Mouse (Mus musculus) intestine, postnatal 0 days (tissue): ENCODE results near the gene Prrx2. TPM values are rescaled to one million over a fixed set of nuclear protein-coding genes. Genes with fewer than 3 reads are reported as not detected.
A peak's percentile ranks its signal among the peaks of the same experiment; 100 is the strongest.

ENCODE experiments used
- ATAC-seq: fragments of 200-750 bp; cut with Nextera tagmentation; 2 replicates; pipeline ENCODE4 v1.8.0; 2017; ENCODE audit warnings: mild to moderate bottlenecking, moderate TSS enrichment, moderate library complexity
- H3K27ac ChIP-seq: fragments of 300-500 bp; sonication (generic); 2 replicates; pipeline ENCODE4 v1.5.1; 2014; ENCODE audit warnings: mild to moderate bottlenecking, low read depth, low read length, moderate library complexity
- H3K27me3 ChIP-seq: fragments of 300-500 bp; sonication (generic); replicated peaks from 2 replicates; pipeline ENCODE4 v1.6.1; 2014; ENCODE audit warnings: low read length, mixed read lengths; ENCODE audit not compliant: control insufficient read depth, insufficient read depth
- H3K36me3 ChIP-seq: fragments of 300-500 bp; sonication (generic); 2 replicates; pipeline ENCODE4 v1.6.1; 2014; ENCODE audit warnings: mild to moderate bottlenecking, moderate library complexity; ENCODE audit not compliant: control insufficient read depth, insufficient read depth
- H3K4me1 ChIP-seq: fragments of 300-500 bp; sonication (generic); replicated peaks from 2 replicates; pipeline ENCODE4 v1.6.1; 2014; ENCODE audit warnings: antibody characterized with exemption, low read length, mixed read lengths; ENCODE audit not compliant: control insufficient read depth, insufficient read depth
- H3K4me2 ChIP-seq: fragments of 300-500 bp; sonication (generic); replicated peaks from 2 replicates; pipeline ENCODE4 v1.6.1; 2014; ENCODE audit warnings: low read depth, mild to moderate bottlenecking, moderate library complexity
- H3K4me3 ChIP-seq: fragments of 300-500 bp; sonication (generic); 2 replicates; pipeline ENCODE4 v1.5.1; 2014; ENCODE audit warnings: low read depth, low read length
- H3K9ac ChIP-seq: fragments of 300-500 bp; sonication (generic); 2 replicates; pipeline ENCODE4 v1.6.1; 2014; ENCODE audit warnings: mild to moderate bottlenecking, low read depth, low read length
- H3K9me3 ChIP-seq: fragments of 300-500 bp; sonication (generic); 2 replicates; pipeline ENCODE4 v1.6.1; 2016; ENCODE audit warnings: mixed run types; ENCODE audit not compliant: control insufficient read depth
- CTCF ChIP-seq: sonication (generic); IDR thresholded peaks from 2 replicates; pipeline ENCODE4 v1.5.1; 2016; ENCODE audit warnings: low read depth, mild to moderate bottlenecking, control low read depth, antibody characterized with exemption, moderate library complexity
- WGBS: fragments of 180-500 bp; shearing (Covaris S2); extraction: QIAGEN DNeasy Blood & Tissue Kit; methylation state at CpG from one replicate; pipeline ENCODE4 v1.1.7; 2014; 5-methylcytosine and 5-hydroxymethylcytosine counted together
- polyA plus RNA-seq: library from polyadenylated mRNA; unstranded; fragments of >200 nt; fragmentation: Nextera tagmentation; extraction: Ambion mirVana; gene quantifications from 2 replicates; pipeline ENCODE4 v1.2.1, GENCODE M21; 2015

The Prrx2 gene
- polyA plus RNA-seq, 1 experiment from 2014 or later, result 0.74 TPM

DNA sequence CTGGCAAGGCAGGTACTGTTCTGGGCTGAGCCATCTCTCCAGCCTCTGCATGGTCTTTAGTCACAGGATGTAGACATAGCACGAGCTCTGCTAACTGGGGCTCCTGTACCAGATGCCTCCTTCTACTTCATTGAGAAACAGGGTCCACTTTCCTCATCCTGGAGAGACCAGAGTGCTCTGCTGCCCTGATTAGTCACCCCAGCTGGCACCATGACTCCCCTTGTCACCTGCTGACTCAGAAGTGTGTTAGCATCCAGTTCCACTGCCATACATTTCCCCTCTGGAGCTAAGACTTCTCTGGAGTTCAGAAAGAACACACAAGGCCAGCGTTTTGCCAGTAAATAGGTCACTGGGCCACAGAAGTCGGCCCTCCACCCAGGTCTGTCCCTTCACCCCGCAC, 90.4 kb downstream of the Prrx2 start:
- H3K4me3 ChIP-seq, result no peak overlapping the region
- WGBS, result 76% methylated on average over 4 of the region's 4 CpGs

DNA sequence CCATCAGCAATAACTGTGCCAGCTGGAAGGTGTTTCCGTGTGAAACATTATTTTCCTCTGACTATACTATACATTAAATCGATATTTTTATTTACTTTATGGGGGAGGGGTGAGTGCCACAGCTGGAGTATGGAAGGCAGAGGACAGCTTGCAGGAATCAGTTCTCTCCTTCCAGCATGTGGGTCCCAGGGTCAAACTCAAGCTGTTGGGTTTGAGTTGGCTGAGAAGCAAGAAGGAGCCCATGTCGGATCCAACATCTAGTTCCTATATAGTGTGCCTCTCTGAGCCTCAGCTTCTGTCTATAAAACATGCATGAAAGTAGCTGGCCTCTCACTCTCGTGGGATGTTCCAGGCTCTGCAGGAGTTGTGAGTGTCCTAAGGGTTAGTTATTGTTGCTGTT, 91.6 kb downstream of the Prrx2 start:
- no peak overlapping the region for H3K27ac ChIP-seq
- H3K27me3 ChIP-seq, result peaks cover 12% of the 10 kb centered on the region; the same call in 1 of the 2 replicates
- no peak for ATAC-seq
- no peaks in the 10 kb centered on the region for H3K36me3 ChIP-seq
- no peaks in the 10 kb centered on the region for H3K9me3 ChIP-seq
- 63% methylated on average over 4 of the region's 4 CpGs for WGBS
- no peak for TF ChIP-seq CTCF
- H3K4me2 ChIP-seq, result no peak overlapping the region
- 0 out of 2 replicates have a peak, but pooled peaks cover 4% of the 10 kb centered on the region for H3K4me1 ChIP-seq
- no peak overlapping the region for H3K9ac ChIP-seq
- H3K4me3 ChIP-seq, result no peak overlapping the region

More for the DNA sequence above, 90.4 kb downstream of the Prrx2 start:
- H3K27ac ChIP-seq, result no peak overlapping the region
- no peak for ATAC-seq
- H3K27me3 ChIP-seq, result peaks cover 12% of the 10 kb centered on the region; the same call in 1 of the 2 replicates
- no peak overlapping the region for H3K9ac ChIP-seq
- H3K4me1 ChIP-seq, result 0 out of 2 replicates have a peak, but pooled peaks cover 4% of the 10 kb centered on the region
- H3K9me3 ChIP-seq, result no peaks in the 10 kb centered on the region
- H3K36me3 ChIP-seq, result no peaks in the 10 kb centered on the region
- no peak overlapping the region for H3K4me2 ChIP-seq
- TF ChIP-seq CTCF, result no peak

DNA sequence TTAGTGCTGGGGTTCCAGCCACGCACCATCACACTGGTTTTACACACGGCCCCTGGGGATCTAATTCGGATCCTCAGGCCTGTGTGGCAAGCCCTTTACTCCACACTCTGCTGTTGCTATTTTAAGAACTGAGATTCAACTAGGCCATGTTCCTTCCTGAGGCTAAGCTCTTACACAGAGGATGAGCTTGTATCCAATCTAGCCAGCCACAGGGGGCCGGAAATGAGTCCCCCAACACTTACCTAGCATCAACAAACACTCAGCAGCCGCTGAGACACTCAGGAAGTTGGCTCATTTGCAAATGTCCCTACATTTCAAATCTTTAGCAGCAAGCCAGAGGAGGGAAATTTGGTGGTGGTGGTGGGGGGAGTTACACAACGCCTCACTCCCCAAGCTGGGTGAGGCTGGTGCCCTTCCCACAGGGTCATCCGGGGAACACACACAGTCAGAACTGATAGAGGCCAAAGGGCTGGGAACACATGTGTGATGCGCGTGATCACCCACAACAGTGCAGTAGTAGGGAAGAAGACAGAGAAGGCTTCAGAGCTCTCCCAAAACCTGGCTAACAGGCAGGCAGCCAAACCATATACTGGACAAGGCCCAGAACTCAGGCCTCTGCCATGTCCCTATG, 92.5 kb downstream of the Prrx2 start:
- H3K4me1 ChIP-seq, result 0 out of 2 replicates have a peak, but pooled peaks cover 4% of the 10 kb centered on the region
- WGBS, result 59% methylated on average over 9 of the region's 9 CpGs
- H3K36me3 ChIP-seq, result no peaks in the 10 kb centered on the region
- H3K4me2 ChIP-seq, result no peak overlapping the region
- TF ChIP-seq CTCF, result 0 out of 2 replicates have a peak, but pooled peaks have one; percentile 2
- no peaks in the 10 kb centered on the region for H3K9me3 ChIP-seq
- no peak for ATAC-seq
- H3K4me3 ChIP-seq, result no peak overlapping the region
- no peak overlapping the region for H3K9ac ChIP-seq
- peaks cover 7% of the 10 kb centered on the region; the same call in 1 of the 2 replicates for H3K27me3 ChIP-seq
- peak overlapping the region; percentile 35; the same call in 1 of the 2 replicates for H3K27ac ChIP-seq

DNA sequence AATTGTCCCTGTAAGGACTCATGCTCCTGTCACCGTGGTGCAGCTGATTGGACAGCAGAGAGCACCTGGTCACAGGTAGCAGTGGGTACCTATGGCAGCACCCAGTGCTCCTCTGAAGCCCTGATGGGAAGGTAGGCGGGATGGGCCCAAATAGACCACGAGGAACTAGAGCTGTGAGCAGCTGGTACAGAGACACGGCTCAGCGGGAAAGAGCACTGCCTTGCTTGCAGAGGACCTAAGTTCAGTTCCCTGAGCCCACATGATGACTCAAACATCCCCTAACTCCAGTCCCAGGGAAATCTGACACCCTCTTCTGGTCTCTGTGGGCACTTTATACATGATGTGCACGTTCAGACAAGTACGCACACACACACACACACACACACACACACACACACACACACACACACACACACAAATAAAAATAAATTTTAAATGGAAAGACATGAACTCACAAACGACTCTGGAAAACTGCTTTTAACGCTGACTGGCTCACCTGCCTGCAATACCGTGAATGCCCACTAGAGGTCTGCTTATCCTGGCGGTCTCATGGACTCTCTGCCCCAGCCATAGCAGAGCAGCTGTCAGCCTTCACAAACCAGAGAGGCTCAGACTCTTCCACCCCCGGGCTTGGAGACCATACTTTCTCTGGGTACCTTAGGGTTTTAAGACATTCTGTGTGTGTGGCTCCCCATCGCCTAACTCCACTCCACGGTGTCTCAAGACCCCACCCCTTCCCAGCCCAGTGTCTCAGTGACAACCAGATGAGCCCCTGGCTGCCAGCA, 93.3 kb downstream of the Prrx2 start:
- no peak for ATAC-seq
- Histone ChIP-seq H3K27me3 (peaks cover 7% of the 10 kb centered on the region; the same call in 1 of the 2 replicates), H3K4me3 (no peak overlapping the region), H3K4me1 (0 out of 2 replicates have a peak, but pooled peaks cover 4% of the 10 kb centered on the region), H3K4me2 (no peak overlapping the region), H3K27ac (peak overlapping the region; percentile 35; the same call in 1 of the 2 replicates), H3K36me3 (no peaks in the 10 kb centered on the region), H3K9ac (no peak overlapping the region), H3K9me3 (no peaks in the 10 kb centered on the region)
- 24% methylated on average over 14 of the region's 14 CpGs for WGBS
- peak; percentile 89 for TF ChIP-seq CTCF

DNA sequence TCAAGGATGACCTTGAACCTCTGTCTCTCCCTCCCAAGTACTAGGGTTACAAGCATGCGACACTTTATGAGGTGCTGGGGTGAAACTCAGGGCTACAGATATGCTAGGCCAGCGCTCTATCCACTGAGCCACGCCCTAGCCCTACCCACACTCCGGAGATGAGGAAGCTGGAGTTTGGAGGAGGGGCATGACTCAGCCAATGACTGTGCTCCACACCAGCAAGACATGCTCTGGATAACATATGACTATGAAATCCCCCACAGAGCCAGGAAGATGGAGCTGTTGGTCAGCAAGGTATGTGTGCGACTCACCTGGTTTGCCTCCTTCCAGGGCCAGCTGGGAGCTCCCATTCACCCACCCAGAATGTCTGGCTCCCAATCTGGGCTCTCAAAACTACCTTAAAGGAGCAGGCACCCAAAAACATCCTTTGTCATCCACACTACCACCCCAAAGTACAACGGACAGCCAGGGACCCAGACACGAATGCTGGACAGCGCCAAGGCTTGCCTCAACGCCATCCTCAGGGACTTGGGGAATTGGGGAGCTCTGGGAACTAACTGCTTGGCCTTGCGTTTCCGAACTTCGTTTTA, 94.2 kb downstream of the Prrx2 start:
- Histone ChIP-seq H3K27me3 (peaks cover 3% of the 10 kb centered on the region; the same call in 1 of the 2 replicates), H3K9me3 (no peaks in the 10 kb centered on the region), H3K36me3 (no peaks in the 10 kb centered on the region), H3K4me3 (peak overlapping the region; percentile 23), H3K4me1 (0 out of 2 replicates have a peak, but pooled peaks cover 4% of the 10 kb centered on the region), H3K4me2 (peak overlapping the region; percentile 72), H3K9ac (peak overlapping the region; percentile 26; the same call in 1 of the 2 replicates), H3K27ac (peak overlapping the region; percentile 35)
- TF ChIP-seq CTCF, result no peak
- ATAC-seq, result peak; percentile 48
- WGBS, result 22% methylated on average over 12 of the region's 12 CpGs
